ENCODE assay signal across 35 mouse cellular contexts in the genomic region with DNA sequence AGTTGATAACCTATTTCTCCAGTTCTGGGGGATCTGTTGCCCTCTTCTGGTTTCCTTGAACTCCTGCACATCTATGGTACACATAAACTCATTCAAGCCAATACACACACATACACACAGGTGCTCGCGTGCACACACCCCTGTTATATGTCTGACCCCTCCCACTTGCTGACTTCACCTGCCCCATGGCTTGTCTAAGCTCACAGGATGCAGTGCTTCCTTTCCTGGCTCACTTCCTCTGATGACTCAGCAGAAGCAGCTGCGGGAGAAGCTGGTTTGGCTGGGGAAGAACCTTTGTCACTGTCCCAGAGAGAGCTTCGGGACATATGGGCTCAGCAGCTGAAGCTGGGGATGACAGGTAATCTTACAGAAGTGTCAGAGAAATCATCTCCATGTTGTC. TPM values are rescaled to one million over a fixed set of nuclear protein-coding genes. Genes with fewer than 3 reads are reported as not detected.
DNase-seq lines count a peak whose midpoint lies in the region; ATAC-seq and TF ChIP-seq lines count a peak whose summit lies in the region.
"Had no signal": no experiment of that assay in that cellular context is flagged by ENCODE, and none has a peak within 500 bp of the region (broad histone marks: within the 10 kb centered on the region; RNA-seq: fewer than 3 reads in every experiment).

No protein-coding gene starts in this region.

- no peak for ATAC-seq in lung, postnatal 0 days
- ATAC-seq in common myeloid progenitor, adult 5-6 weeks (replicated peaks; ENCODE audit: low read depth, poor library complexity, severe bottlenecking), result 0 out of 2 replicates have a peak, but pooled peaks have one; percentile 12
- no peak for ATAC-seq in intestine, postnatal 0 days
- ATAC-seq: forebrain, postnatal 0 days; hindbrain, embryonic 16.5 days; intestine, embryonic 15.5 days; liver, embryonic 12.5 days; midbrain, embryonic 15.5 days had no signal

- peaks cover 9% of the 10 kb centered on the region; the same call in 1 of the 2 replicates for H3K4me1 ChIP-seq in lung, postnatal 0 days (ENCODE audit: insufficient read depth, low read depth, low read length)
- no peaks in the 10 kb centered on the region for H3K4me1 ChIP-seq in intestine, postnatal 0 days (replicated peaks; ENCODE audit: control insufficient read depth, insufficient read depth, low read length)
- H3K4me1 ChIP-seq: intestine, embryonic 15.5 days; liver, embryonic 12.5 days; midbrain, embryonic 15.5 days had no signal

- H3K4me3 ChIP-seq in lung, postnatal 0 days (ENCODE audit: low read depth, low read length), result no peak overlapping the region
- H3K4me3 ChIP-seq in intestine, postnatal 0 days (ENCODE audit: low read depth, low read length), result no peak overlapping the region
- H3K4me3 ChIP-seq: forebrain, embryonic 10.5 days; gastrocnemius, adult 2 months; heart, embryonic 10.5 days; intestine, embryonic 15.5 days; limb, embryonic 13.5 days; liver, embryonic 12.5 days; midbrain, embryonic 15.5 days; myocyte; neural tube, embryonic 13.5 days had no signal

- H3K27me3 ChIP-seq in lung, postnatal 0 days (replicated peaks; ENCODE audit: insufficient read depth, low read length), result no peaks in the 10 kb centered on the region
- no peaks in the 10 kb centered on the region for H3K27me3 ChIP-seq in intestine, postnatal 0 days (replicated peaks; ENCODE audit: control insufficient read depth, insufficient read depth, low read length)
- H3K27me3 ChIP-seq: intestine, embryonic 15.5 days; liver, embryonic 12.5 days; midbrain, embryonic 15.5 days; neural tube, embryonic 13.5 days had no signal

- no peak overlapping the region for H3K9ac ChIP-seq in lung, postnatal 0 days (replicated peaks; ENCODE audit: low read depth)
- H3K9ac ChIP-seq in intestine, postnatal 0 days (ENCODE audit: low read depth, low read length), result no peak overlapping the region
- H3K9ac ChIP-seq: forebrain, postnatal 0 days; intestine, embryonic 15.5 days; limb, embryonic 13.5 days; liver, embryonic 12.5 days; midbrain, embryonic 15.5 days; neural tube, embryonic 13.5 days had no signal

- no peak overlapping the region for H3K27ac ChIP-seq in lung, postnatal 0 days (ENCODE audit: low read length)
- no peak overlapping the region for H3K27ac ChIP-seq in intestine, postnatal 0 days (ENCODE audit: low read depth, low read length)
- H3K27ac ChIP-seq: forebrain, embryonic 10.5 days; gastrocnemius, adult 2 months; heart, embryonic 10.5 days; intestine, embryonic 15.5 days; limb, embryonic 13.5 days; liver, embryonic 12.5 days; midbrain, embryonic 15.5 days; neural tube, embryonic 13.5 days had no signal

- 69% methylated on average over 4 of the region's 4 CpGs for WGBS in lung, postnatal 0 days
- WGBS in intestine, postnatal 0 days, result 72% methylated on average over 4 of the region's 4 CpGs

- H3K4me2 ChIP-seq in lung, postnatal 0 days (replicated peaks; ENCODE audit: low read depth, low read length), result no peak overlapping the region
- H3K4me2 ChIP-seq in intestine, postnatal 0 days (replicated peaks; ENCODE audit: low read depth), result no peak overlapping the region
- H3K4me2 ChIP-seq: intestine, embryonic 15.5 days; limb, embryonic 13.5 days; liver, embryonic 12.5 days; midbrain, embryonic 15.5 days; neural tube, embryonic 13.5 days had no signal

- DNase-seq in lung, postnatal 0 days (ENCODE audit: low spot score), result no peak
- no peak for DNase-seq in lung, adult 18-20 months
- DNase-seq in ES-CJ7 (ENCODE audit: low read depth, low spot score), result peak; percentile 2
- no peak for DNase-seq in layer of hippocampus, adult 9-10 months (ENCODE audit: low spot score)
- DNase-seq in frontal cortex, postnatal 10 days (ENCODE audit: low spot score in 2 of 2), result no peak
- DNase-seq: cerebellum, adult 11 months; cerebellum, adult 9-11 months; forebrain, postnatal 0 days; gastrocnemius, adult 2 months; kidney, adult 9 months; kidney, postnatal 36 days; lung, adult 2 months; right cerebral cortex, adult 18-20 months; thymus, adult 2 months had no signal

- no peaks in the 10 kb centered on the region for H3K36me3 ChIP-seq in lung, postnatal 0 days (ENCODE audit: insufficient read depth, low read length)
- H3K36me3 ChIP-seq in intestine, postnatal 0 days (ENCODE audit: control insufficient read depth, insufficient read depth), result no peaks in the 10 kb centered on the region
- H3K36me3 ChIP-seq: forebrain, embryonic 10.5 days; G1E; heart, embryonic 10.5 days; intestine, embryonic 15.5 days; limb, embryonic 13.5 days; liver, embryonic 12.5 days; midbrain, embryonic 15.5 days; neural tube, embryonic 13.5 days had no signal

- H3K9me3 ChIP-seq in lung, postnatal 0 days (ENCODE audit: low read length), result no peaks in the 10 kb centered on the region
- no peaks in the 10 kb centered on the region for H3K9me3 ChIP-seq in intestine, postnatal 0 days (ENCODE audit: control insufficient read depth)
- H3K9me3 ChIP-seq: forebrain, embryonic 10.5 days; G1E; heart, embryonic 10.5 days; intestine, embryonic 15.5 days; limb, embryonic 13.5 days; liver, embryonic 12.5 days; midbrain, embryonic 15.5 days; neural tube, embryonic 13.5 days had no signal

- TF ChIP-seq EP300 in lung, postnatal 0 days (IDR thresholded peaks at IDR 0.05), result no peak

- peak; percentile 22; the same call in 1 of the 2 replicates for TF ChIP-seq CTCF in lung, postnatal 0 days (IDR thresholded peaks at IDR 0.05)
- no peak for TF ChIP-seq CTCF in intestine, postnatal 0 days (IDR thresholded peaks at IDR 0.05; ENCODE audit: low read depth)

RNA-seq across cellular contexts. Expression of a gene that starts 23.2 kb away (rescaled TPM):
- 0.10 and 0.11 TPM in 2 replicates for polyA plus RNA-seq in lung, postnatal 0 days (2015; fragmentation: Nextera tagmentation; extraction: Ambion mirVana)
- not detected in 2 replicates for total RNA-seq in common myeloid progenitor, adult 5-6 weeks (2017)
- polyA plus RNA-seq in intestine, postnatal 0 days (2015; fragmentation: Nextera tagmentation; extraction: Ambion mirVana), result 0.16 and 0.20 TPM in 2 replicates
- total RNA-seq: adrenal gland, postnatal 4 days; G1E; gastrocnemius, adult 2 months; gastrocnemius, postnatal 4 days; hematopoietic stem cell, adult 5-6 weeks; layer of hippocampus, adult 8-10 months; left cerebral cortex, postnatal 14 days had no signal
- polyA plus RNA-seq: cortical plate, adult 2 months; embryonic facial prominence, embryonic 11.5 days; forebrain, embryonic 10.5 days; G1E; heart, embryonic 10.5 days; heart, postnatal 0 days; hindbrain, embryonic 16.5 days; intestine, embryonic 15.5 days; limb, embryonic 13.5 days; liver, embryonic 12.5 days; lung, adult 2 months; myocyte; neural tube, embryonic 13.5 days; stomach, embryonic 16.5 days; thymus, adult 2 months had no signal

RNA-seq across cellular contexts. Expression of a gene that starts 58.1 kb away (rescaled TPM):
- polyA plus RNA-seq in lung, postnatal 0 days (2015; fragmentation: Nextera tagmentation; extraction: Ambion mirVana), result 30.7 and 44.3 TPM in 2 replicates
- total RNA-seq in common myeloid progenitor, adult 5-6 weeks (2017), result not detected in 2 replicates
- 71.3 and 80.4 TPM in 2 replicates for polyA plus RNA-seq in intestine, postnatal 0 days (2015; fragmentation: Nextera tagmentation; extraction: Ambion mirVana)
- total RNA-seq: hematopoietic stem cell, adult 5-6 weeks had no signal
- polyA plus RNA-seq: G1E had no signal
